Mouse (Mus musculus) olfactory bulb, adult 2 months (tissue): ENCODE results near the gene Wars2.

ENCODE experiments used
- CTCF ChIP-seq: fragments of 200-500 bp; IDR thresholded peaks from 2 replicates; pipeline ENCODE4 v1.5.1; 2012; ENCODE audit warnings: low read depth, mild to moderate bottlenecking, low read length, moderate library complexity; ENCODE audit not compliant: insufficient read depth
- POLR2A ChIP-seq: fragments of 200-500 bp; IDR thresholded peaks from 2 replicates; pipeline ENCODE4 v1.6.1; 2012; ENCODE audit warnings: mild to moderate bottlenecking, low read depth, low read length, moderate library complexity; ENCODE audit not compliant: insufficient read depth

DNA sequence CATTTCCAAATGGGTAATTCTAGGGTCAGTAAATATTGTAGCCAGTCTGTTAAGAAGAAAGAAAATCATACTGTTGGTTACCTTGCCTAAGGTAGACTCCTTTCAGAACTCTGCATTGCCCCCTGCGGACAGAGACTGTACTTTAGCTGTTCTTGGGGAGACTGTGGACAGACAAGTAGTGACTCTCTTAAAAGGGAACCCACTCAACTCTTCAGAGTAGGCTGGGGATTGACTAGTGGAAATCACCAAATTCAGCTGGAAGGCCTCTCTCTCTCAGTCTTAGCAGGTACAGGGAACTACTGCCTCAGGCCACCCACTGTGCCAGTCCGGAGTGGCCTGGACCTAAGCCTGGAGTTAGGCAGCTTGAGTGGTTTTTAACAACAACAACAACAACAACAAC lies 121.1 kb downstream of the Wars2 start:
- TF ChIP-seq CTCF (no peak), POLR2A (no peak)
